Mouse (Mus musculus) urinary bladder, postnatal 4 days (tissue): ENCODE results near the gene Pdzd7.

Experiments used
- DNase-seq, 2 experiments: peaks; one replicate each; pipeline ENCODE4 v3.0.0; 2021 to 2022; ENCODE audit warnings: low spot score in 2 of 2

The Pdzd7 gene

DNA sequence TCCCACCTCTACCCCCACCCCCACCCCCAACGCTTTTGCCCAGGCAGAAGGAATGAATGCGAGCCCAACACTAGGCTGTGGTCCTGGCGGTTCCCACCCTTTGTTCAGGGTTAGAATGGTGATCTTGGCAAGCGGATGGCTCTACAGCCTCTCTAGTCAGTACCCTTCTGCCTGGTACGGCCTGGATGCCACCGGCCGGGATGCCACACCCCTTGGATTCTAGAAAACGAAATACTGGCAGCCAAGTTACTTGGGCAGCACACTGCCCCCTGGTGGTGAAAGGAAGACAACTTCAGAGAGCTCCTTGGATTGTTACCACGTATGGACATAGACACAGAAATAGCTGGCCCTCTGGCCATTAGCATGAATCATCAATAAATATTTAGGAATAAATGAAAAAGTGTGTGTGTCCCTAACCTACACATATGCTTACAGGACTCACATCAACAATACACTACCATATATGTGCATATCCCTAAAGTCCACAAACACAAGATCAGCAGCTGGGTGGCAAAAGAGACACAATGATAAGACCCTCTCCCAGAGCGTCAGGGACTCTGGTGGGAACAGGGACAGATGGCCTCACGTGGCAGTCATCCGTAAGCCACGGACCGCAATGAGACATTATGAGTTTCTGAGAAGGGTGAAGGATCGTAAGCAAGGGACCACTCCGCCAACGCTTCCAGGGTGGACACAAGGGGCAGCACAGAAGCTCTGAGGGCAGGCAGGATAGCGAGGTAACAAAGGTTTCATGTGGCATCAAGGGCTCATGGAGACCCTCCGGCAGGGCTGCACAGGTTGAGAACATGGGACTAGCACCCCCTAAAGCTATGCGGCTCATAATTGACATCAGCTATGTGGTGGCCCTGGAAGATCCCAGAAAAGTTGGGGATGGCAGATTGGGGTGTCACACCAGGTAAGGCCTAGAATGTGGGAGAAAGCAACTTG lies 14.5 kb downstream of the Pdzd7 start:
- DNase-seq: peak; percentile 64 to 79

DNA sequence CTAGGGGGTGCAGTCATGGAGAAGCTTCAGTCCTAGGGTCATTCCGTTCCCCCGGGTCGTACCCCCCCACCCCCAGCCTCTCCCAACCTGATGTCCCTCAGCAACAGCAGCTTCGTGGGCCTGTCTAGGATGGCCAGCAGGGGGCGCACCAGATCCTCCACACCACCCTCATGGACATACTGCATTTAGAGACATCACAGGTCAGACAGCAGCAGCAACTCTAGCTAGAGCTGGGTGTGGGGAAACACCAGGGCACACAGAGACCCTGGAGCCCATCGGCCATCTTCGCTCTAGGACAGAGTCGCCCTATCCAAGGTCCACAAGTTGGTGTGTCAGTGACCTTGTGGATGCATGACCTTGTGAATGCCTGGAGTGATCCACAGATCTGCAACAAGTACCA lies 15.4 kb downstream of the Pdzd7 start:
- DNase-seq: no peak

DNA sequence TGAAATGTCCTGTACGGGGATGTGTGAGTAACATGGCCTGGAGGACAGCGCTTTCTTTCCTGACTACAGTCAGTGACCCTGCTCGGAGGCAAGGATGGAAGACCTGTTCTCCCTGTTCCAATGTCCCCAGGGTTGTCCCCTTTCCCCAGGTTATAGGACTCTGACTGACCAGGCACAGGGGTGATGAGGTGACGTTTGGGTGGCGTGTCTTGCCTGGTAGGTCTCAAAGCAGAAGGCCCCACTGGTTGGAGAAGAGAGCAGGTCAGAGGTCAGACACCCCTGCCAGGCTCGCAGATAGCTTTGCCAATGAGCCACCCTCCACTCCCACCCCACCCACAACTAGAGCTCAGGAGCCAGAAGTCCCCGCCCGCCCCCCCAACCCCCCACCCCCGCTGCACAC lies 15.9 kb downstream of the Pdzd7 start:
- DNase-seq: no peak

- DNase-seq: no peak
Measured at GRCm38 (mm10) chr19:45028746-45029145, 16.8 kb downstream of the Pdzd7 start.

DNA sequence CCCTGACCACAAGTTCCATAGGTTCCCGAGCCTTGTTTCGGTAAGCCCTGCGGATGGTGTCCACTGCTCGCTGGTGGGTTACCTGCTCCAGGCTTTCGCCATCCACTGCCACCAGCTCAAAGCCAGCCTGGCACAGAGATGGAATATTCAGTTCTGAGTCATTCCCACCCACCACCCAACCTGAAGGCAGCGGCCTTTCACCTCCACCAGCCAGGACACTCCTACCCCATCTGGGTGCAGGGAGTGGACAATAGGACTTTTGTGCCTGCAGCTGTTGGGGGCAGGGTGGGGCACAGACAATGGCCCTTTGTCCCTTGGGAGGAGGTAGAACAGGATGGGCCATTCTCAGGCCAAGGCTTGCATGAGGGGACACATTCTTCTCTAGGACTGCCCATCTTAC lies 17.7 kb downstream of the Pdzd7 start:
- DNase-seq: peak in 1 of 2 experiments; percentile 31

DNA sequence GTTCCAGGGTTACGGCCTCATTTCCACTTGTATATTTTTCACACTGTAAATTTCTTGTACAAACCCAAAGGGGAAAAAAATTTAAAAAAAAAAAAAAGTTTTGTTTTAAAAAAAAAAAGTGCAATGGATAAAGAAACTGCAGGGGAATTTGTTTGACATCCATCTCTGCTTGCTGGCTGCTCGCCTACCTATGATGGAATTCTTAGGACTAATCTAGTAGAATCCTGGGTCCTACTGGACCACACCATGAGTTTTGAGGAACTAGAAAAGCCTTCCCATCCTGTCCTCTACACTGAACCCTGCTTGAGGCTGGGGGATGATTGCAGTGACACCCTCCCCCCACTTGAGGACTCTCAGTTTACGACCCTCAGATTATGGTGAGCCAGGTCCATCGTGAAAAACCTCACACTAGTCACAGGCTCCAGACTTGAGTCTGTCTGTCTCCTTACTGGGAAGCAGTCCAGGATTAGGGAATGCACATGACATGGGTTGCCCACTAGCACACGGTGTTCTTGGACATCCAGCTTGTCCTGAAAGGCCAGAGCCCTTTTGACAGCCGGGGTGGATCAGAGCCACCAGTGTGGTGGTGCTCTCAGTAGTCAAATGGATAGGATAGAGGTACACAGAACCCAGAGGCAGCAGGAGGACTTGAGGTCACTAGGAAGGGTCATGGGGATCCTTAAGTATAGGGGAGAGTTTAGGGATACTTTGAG lies 18.4 kb downstream of the Pdzd7 start:
- DNase-seq: no peak

DNA sequence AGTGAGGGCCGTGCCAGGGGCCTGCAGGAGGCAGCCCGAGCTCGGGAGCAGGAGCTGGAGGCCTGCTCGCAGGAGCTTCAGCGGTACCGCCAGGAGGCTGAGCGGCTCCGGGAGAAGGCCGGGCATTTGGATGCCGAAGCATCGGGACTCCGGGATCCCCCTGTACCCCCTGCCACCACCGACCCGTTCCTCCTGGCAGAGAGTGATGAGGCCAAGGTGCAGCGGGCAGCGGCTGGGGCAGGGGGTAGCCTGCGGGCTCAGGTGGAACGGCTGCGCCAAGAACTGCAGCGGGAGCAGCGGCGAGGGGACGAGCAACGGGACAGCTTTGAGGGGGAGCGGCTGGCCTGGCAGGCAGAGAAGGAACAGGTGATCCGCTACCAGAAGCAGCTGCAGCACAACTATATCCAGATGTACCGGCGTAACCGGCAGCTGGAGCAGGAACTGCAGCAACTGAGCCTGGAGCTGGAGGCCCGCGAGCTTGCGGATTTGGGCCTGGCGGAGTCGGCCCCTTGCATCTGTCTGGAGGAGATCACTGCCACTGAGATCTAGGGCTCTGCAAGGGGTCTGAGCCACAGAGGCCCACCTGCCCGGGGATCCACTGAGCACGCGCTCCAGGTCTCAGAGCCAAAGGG lies 19.5 kb downstream of the Pdzd7 start:
- peak in 1 of 2 experiments; percentile 16 for DNase-seq

DNA sequence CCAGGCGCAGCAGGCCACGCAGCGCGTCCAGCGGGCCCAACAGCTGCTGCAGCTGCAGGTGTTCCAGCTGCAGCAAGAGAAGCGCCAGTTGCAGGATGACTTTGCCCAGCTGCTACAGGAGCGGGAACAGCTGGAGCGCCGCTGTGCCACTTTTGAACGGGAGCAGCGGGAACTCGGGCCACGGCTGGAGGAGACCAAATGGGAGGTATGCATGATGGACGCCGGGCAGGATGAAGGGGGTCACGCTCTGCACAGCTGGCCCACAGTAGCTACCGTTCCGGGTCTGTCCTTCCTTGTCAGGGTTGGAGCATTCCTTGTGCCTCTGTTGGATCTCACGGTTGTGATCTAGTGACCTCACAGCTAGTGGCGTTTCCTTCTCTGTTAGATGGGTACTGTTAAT lies 20.7 kb downstream of the Pdzd7 start:
- no peak for DNase-seq

DNA sequence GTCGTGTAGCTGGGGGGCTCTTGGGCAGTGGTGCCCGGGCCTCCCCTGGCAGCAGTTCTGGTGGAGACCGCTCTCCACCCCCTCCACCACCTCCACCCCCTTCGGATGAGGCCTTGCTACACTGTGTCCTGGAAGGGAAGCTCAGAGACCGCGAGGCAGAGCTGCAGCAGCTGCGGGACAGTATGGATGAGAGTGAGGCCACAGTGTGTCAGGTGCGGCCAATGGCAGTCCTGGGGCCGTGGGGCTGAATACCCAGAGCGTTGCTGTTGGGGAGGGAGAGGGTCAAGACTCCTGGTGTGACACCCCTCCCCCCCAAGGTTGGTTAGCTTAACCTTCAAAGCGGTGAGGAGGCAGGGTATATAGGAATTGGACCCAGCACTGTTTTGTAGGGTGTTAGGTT lies 21.5 kb downstream of the Pdzd7 start:
- no peak for DNase-seq

- no peak for DNase-seq
Measured at GRCm38 (mm10) chr19:45021362-45021761, 24.2 kb downstream of the Pdzd7 start.

DNA sequence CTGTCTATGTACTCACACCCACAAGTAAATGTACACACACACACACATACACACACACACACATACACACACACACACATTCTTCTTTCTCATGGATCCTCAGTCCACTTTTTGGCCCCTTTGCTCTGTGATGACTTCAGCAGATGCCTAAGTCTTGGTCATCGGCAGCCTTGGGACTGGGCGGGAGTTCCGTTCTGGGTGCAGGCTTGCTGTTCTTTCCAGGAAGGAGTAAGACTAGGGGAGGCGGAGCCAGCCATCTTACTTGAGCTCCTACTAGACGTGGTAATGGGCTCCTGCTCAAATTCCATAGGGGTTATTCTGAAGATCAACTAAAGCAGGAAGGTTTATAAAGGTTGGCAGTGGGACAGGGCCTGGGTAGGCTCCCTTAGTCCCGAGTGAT lies 25.2 kb downstream of the Pdzd7 start:
- DNase-seq: no peak

GRCm38 (mm10) chr19:45018351-45018831 lies 27.1 kb downstream of the Pdzd7 start:
- DNase-seq: no peak

- DNase-seq: peak; percentile 91 to 94
Measured at GRCm38 (mm10) chr19:45017909-45018308, 27.6 kb downstream of the Pdzd7 start.

GRCm38 (mm10) chr19:45017216-45017771 lies 28.2 kb downstream of the Pdzd7 start:
- peak; percentile 82 to 84 for DNase-seq

DNA sequence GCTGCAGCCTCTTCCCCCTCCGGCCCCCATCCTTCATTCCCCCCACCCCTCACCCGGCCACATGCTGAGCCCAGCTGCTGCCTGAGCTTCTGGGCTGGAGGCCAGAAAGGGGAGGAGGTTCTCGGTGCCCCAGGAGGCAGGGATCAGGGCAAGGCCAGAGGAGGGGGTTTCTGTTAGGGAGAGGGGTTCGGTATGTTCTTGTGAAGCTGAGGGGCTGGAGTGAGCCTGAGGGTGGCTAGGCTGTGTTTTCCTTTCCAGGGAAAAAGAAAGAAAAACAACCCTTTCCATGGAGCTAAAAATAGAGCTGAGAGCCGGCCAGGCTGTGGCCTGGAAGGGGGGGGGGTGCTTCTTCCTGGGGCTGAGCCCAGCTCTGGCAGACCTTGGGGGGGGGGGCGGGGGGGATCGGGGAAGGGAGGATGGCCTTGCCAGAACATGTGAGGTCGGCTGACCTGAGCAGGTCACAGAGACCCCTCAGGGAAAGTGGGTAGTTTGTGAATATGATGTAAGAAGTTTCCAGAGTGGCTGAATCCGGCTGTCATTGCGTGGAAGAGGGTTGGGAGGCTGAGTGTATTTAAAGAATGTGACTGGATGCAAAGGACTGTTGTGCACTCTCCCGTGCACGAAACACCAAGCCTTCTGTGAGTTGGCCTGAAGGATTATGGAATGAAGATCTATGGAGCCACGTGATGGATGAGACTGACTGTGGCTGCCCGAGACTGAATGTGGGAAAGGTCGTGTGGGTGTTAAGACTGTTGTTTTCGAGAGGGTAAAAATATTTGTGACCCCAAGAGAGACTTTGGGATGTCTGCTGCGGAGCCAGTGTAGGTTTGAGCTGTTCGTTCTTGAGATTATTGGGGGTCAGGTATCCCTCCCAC lies 28.9 kb downstream of the Pdzd7 start:
- peak in 1 of 2 experiments; percentile 81 for DNase-seq

- DNase-seq: no peak
Measured at GRCm38 (mm10) chr19:45015518-45016281, 29.8 kb downstream of the Pdzd7 start.

- DNase-seq: peak in 1 of 2 experiments; percentile 63
Measured at GRCm38 (mm10) chr19:45014981-45015402, 30.5 kb downstream of the Pdzd7 start.

DNA sequence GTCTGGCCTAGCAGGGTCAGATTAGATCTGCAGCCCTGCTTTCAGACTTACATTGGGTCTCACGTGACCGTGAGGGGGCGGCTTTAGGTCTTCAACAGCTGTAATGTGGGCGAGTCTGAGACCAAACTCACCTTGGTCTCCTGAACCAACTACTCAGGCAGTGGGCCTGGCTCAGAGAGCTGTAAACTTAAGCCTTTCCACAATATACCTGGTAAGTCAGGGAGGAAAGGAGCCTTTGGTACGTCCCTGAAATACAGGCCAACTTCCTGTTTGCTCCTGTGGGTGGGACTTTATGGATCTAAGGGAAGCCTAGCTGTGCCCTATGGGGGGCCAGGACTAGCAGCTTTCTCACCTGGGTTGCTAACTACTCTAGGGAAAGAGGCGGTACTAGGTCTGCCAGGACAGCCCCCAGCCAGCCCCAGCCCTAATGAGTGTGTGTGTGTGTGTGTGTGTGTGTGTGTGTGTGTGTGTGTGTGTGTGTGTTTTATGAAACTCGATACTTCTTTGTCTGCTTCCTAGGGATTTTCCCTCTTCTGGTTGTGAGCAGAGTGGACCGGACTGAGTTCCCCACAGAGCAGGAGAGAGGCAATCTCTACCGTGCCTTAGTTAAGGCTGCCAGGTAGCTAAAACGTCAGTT lies 31.1 kb downstream of the Pdzd7 start, which contains the start of gene Lzts2:
Gene Lzts2, plus strand, starts transcription at position 80 of the 637 bp plus-strand sequence.
- DNase-seq: no peak

- no peak for DNase-seq
Measured at GRCm38 (mm10) chr19:45013581-45014225, 31.8 kb downstream of the Pdzd7 start.
